Mouse (Mus musculus): Measurements from ENCODE around the gene Elmsan1. TPM values are rescaled to one million over a fixed set of nuclear protein-coding genes. Genes with fewer than 3 reads are reported as not detected.

The Elmsan1 gene
- polyA plus RNA-seq, 1 experiment from 2014 or later: 10.8 TPM

DNA sequence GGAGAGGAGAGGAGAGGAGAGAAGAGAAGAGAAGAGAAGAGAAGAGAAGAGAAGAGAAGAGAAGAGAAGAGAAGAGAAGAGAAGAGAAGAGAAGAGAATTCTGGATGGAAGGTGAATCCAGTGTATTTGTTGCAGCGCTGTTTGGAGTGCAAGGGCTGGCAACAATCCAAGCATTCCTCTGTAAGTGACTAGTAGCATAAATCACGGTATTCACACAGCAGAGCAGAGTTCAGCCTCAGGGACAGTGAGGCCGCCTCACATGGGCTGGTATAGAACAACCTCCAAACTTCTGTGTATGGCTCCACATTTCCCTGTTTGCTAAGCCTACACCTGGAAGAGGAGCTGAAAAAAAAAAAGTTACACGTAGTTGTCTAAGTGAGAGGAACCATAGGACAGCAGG, 6.4 kb downstream of the Elmsan1 start:
- H3K4me1 ChIP-seq: peaks cover 87% of the 10 kb centered on the region
- ATAC-seq (replicated peaks; ENCODE audit: low FRiP score): no peak
- no peaks in the 10 kb centered on the region for H3K27me3 ChIP-seq
- H3K9ac ChIP-seq: no peak overlapping the region
- H3K4me3 ChIP-seq (replicated peaks): no peak overlapping the region
- no peaks in the 10 kb centered on the region for H3K36me3 ChIP-seq
- WGBS: 20% methylated on average over 4 of the region's 4 CpGs
- H3K27ac ChIP-seq: peak overlapping the region; percentile 64; the same call in 1 of the 2 replicates
- no peak overlapping the region for H3K4me2 ChIP-seq
- no peaks in the 10 kb centered on the region for H3K9me3 ChIP-seq (replicated peaks)

DNA sequence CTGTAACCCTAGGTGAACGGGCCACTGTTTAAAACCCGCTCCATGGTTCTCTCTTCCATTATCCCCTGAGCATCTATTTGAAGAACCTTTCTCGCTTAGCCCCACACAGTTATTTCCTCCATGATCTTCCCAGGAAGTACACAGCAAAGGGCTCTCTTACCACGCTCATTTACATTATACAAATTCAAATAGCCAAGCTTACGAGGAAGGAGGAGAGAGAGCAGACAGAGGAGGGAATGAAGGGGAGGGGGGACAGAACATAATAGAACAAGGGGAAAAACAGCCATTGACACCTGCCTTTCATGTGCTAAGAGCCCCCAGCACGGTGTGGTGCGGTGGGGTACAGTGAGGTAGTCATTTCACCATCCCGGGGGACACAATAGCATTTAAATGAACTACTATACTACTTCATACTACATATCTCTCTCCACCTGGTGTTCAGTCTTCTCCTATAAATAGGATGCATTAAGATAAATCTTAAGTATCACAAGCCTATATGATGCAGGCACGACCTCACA, 7.6 kb downstream of the Elmsan1 start:
- Histone ChIP-seq H3K9me3 (replicated peaks) (no peaks in the 10 kb centered on the region), H3K9ac (no peak overlapping the region), H3K36me3 (no peaks in the 10 kb centered on the region), H3K27me3 (no peaks in the 10 kb centered on the region), H3K4me2 (no peak overlapping the region), H3K27ac (no peak overlapping the region), H3K4me3 (replicated peaks) (no peak overlapping the region), H3K4me1 (peaks cover 87% of the 10 kb centered on the region)
- 65% methylated on average over 9 of the region's 9 CpGs for WGBS
- no peak for ATAC-seq (replicated peaks; ENCODE audit: low FRiP score)

DNA sequence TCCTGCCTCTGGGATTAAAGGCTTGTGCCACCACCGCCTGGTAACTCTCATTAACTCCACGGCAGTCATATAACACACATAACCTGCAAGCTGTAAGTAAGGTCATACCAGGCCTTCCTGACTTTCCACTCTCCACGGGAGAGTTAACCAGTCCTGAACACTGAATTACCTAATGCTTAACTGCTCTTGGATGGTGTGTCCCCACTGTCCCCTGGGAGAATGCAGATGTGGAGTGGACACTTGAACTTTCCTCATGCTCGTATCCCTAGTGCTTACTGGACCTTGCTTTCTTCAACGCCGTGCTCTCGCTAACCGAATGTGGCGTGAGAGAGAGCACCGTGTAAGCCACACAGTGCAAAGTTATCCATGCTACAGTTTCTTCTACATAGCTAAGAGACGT, 8.4 kb downstream of the Elmsan1 start:
- H3K36me3 ChIP-seq: no peaks in the 10 kb centered on the region
- H3K27me3 ChIP-seq: no peaks in the 10 kb centered on the region
- 76% methylated on average over 11 of the region's 11 CpGs for WGBS
- H3K4me3 ChIP-seq (replicated peaks): no peak overlapping the region
- no peaks in the 10 kb centered on the region for H3K9me3 ChIP-seq (replicated peaks)
- ATAC-seq (replicated peaks; ENCODE audit: low FRiP score): no peak
- H3K9ac ChIP-seq: no peak overlapping the region
- no peak overlapping the region for H3K4me2 ChIP-seq
- peaks cover 82% of the 10 kb centered on the region for H3K4me1 ChIP-seq
- H3K27ac ChIP-seq: 0 out of 2 replicates have a peak overlapping the region, but pooled peaks have one; percentile 22

DNA sequence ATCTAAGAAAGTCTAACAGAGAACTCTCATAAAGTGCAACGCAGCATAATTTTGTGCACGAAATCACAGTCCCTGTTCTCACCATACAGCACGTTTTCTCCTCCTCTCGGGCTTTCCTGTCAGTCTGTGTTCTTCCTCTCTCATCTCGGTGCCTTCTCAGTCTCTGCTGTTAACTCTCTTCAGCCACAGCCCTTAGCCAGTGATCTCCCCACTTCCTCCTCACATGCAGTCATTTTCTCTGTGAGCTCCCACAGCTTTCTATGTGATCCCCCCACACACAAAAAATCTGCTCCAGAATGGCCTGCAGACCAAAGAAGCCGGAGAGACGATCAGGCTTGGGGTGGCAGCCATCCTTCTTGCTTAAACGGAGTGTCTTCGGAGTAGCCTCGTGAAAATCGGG, 9.6 kb downstream of the Elmsan1 start:
- no peaks in the 10 kb centered on the region for H3K9me3 ChIP-seq (replicated peaks)
- no peak for ATAC-seq (replicated peaks; ENCODE audit: low FRiP score)
- H3K9ac ChIP-seq: no peak overlapping the region
- H3K36me3 ChIP-seq: no peaks in the 10 kb centered on the region
- no peaks in the 10 kb centered on the region for H3K27me3 ChIP-seq
- peaks cover 80% of the 10 kb centered on the region for H3K4me1 ChIP-seq
- 80% methylated on average over 11 of the region's 11 CpGs for WGBS
- H3K4me2 ChIP-seq: no peak overlapping the region
- no peak overlapping the region for H3K4me3 ChIP-seq (replicated peaks)
- H3K27ac ChIP-seq: no peak overlapping the region

DNA sequence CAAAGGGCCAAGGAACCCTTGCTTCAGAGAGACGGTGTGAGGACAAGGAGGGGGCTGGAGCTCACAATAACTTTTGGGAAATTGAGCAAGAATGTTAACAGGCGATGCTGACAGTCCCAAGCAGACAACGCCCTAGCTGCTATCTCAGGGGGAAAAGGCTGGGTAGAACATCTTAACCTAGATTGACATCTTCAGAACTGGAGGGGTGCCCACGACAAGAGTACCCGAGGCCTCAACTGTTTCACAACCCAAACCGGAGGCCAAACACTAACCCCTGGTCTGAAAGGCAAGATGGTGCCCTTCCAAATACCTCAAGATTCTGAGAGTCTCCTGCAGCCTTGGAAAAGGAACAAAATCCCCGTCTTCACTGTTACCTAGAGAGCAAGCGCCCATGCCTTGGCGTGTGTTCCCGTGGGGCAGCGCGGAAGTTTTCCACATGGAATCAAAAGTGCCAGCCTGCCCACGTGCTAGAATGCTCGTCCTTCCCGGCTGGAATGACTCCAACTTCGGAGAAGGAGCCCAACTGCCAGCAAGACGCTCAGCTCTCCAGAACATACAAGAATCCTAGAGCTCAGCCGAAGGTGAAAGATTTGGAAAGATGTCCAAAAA, 11.4 kb downstream of the Elmsan1 start:
- H3K4me2 ChIP-seq: no peak overlapping the region
- WGBS: 87% methylated on average over 18 of the region's 18 CpGs

DNA sequence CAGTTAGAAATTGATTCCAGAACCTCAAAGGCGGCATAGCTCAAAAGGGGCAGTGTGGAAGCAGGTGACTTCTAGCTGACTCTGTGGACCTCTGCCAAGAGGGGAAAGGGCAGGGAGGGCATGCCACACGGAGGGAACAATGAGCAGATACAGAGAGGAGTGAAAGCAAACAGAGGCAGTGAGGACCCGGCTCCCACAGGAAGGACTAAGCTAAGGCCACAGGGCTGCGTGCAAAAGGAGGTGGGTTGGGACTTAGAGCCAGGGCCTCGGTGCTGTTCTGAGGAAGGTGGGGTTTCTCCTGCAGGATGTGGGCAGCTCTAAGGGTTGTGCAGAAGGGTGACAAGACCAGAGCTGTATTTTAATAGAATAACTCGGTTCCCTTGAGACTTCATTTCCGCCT, 12.2 kb downstream of the Elmsan1 start:
- H3K4me1 ChIP-seq: peaks cover 74% of the 10 kb centered on the region
- H3K27ac ChIP-seq: no peak overlapping the region
- no peak for ATAC-seq (replicated peaks; ENCODE audit: low FRiP score)
- no peak overlapping the region for H3K4me2 ChIP-seq
- H3K9ac ChIP-seq: no peak overlapping the region
- WGBS: 45% methylated on average over 7 of the region's 7 CpGs
- H3K9me3 ChIP-seq (replicated peaks): no peaks in the 10 kb centered on the region
- H3K27me3 ChIP-seq: no peaks in the 10 kb centered on the region
- no peak overlapping the region for H3K4me3 ChIP-seq (replicated peaks)
- no peaks in the 10 kb centered on the region for H3K36me3 ChIP-seq

More for the DNA sequence above, 11.4 kb downstream of the Elmsan1 start:
- H3K9me3 ChIP-seq (replicated peaks): no peaks in the 10 kb centered on the region
- peaks cover 79% of the 10 kb centered on the region for H3K4me1 ChIP-seq
- no peak overlapping the region for H3K9ac ChIP-seq
- no peaks in the 10 kb centered on the region for H3K36me3 ChIP-seq
- H3K27ac ChIP-seq: no peak overlapping the region
- H3K4me3 ChIP-seq (replicated peaks): no peak overlapping the region
- H3K27me3 ChIP-seq: no peaks in the 10 kb centered on the region
- ATAC-seq (replicated peaks; ENCODE audit: low FRiP score): no peak

DNA sequence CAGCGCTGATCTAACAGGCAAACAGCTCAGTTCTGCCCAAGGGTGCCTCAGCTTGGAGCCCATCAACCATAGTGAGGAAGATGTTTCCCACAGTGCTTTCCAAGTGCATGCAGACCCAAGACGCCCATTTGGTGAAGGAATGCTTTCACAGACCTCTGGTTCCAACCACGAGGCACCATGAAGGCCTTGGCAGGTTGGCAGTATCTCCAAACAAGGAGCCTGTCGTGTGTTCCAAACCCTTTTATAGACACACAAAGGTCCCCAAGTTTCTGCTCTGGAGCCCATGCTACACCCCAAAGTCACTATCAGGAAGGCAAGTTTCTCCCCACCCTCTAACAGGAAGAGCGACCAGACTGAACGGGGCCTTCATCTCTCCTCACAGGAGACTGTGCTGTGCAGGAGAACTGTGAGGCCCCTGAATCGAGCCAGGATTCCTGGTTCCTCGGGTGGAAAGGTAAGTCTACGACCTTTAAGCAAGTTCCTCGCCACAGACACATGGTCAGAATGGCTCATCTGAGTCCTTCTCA, 13.0 kb downstream of the Elmsan1 start:
- Histone ChIP-seq H3K27ac (no peak overlapping the region), H3K9ac (no peak overlapping the region), H3K4me3 (replicated peaks) (no peak overlapping the region), H3K9me3 (replicated peaks) (no peaks in the 10 kb centered on the region), H3K27me3 (no peaks in the 10 kb centered on the region), H3K36me3 (no peaks in the 10 kb centered on the region), H3K4me1 (peaks cover 69% of the 10 kb centered on the region), H3K4me2 (no peak overlapping the region)
- no peak for ATAC-seq (replicated peaks; ENCODE audit: low FRiP score)
- 82% methylated on average over 10 of the region's 10 CpGs for WGBS

DNA sequence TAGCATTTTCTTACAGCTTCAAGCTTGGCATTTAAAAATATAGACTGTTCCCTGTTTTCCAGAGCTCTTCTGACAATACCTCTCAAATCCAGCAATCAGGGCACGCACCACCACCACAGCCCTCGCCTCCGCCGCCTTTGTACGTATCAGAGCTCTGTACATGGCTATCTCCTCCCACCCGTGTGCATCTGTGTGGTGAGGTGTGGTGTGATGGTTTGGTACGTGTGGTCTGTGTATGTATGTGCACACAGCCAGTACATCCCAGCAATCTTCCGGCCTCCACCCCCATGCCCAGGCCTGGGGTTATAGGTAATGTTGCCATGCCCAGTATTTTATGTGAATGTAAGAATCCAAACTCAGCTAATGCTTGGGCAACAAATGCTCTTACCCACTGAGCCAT, 14.0 kb downstream of the Elmsan1 start:
- H3K4me3 ChIP-seq (replicated peaks): no peak overlapping the region
- peaks cover 58% of the 10 kb centered on the region for H3K4me1 ChIP-seq
- no peak overlapping the region for H3K9ac ChIP-seq
- H3K4me2 ChIP-seq: no peak overlapping the region
- H3K36me3 ChIP-seq: no peaks in the 10 kb centered on the region
- H3K27me3 ChIP-seq: no peaks in the 10 kb centered on the region
- peak; percentile 81 for ATAC-seq (replicated peaks; ENCODE audit: low FRiP score)
- no peaks in the 10 kb centered on the region for H3K9me3 ChIP-seq (replicated peaks)
- H3K27ac ChIP-seq: 0 out of 2 replicates have a peak overlapping the region, but pooled peaks have one; percentile 71
- WGBS: 88% methylated on average over 8 of the region's 8 CpGs

DNA sequence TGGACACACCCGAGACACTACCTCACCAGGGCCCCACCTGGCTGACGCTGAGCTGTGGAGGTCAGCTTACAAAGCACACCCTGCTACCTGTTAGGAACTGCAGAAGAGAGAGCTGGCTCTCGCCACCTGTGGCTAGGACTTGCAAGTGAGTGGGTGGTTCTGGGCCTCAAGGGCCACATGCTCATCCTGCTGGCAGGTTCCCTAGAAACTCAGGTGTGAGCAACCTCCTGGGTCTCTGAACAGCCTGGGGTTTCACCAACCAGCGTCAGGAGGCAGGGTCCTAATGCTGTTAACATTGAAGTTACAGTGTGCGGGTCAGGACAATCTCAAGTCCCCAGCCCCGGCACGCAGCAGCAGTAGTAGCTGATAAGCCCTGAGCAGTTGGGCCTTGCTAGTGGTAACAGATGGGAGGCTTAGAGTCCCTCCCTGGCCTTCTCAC, 14.9 kb downstream of the Elmsan1 start:
- no peaks in the 10 kb centered on the region for H3K36me3 ChIP-seq
- ATAC-seq (replicated peaks; ENCODE audit: low FRiP score): peak; percentile 76; the same call in 1 of the 2 replicates
- H3K4me1 ChIP-seq: peaks cover 52% of the 10 kb centered on the region
- H3K27me3 ChIP-seq: no peaks in the 10 kb centered on the region
- 65% methylated on average over 7 of the region's 7 CpGs for WGBS
- no peaks in the 10 kb centered on the region for H3K9me3 ChIP-seq (replicated peaks)
- peak overlapping the region; percentile 71 for H3K27ac ChIP-seq
- H3K4me3 ChIP-seq (replicated peaks): no peak overlapping the region
- no peak overlapping the region for H3K4me2 ChIP-seq
- H3K9ac ChIP-seq: no peak overlapping the region

DNA sequence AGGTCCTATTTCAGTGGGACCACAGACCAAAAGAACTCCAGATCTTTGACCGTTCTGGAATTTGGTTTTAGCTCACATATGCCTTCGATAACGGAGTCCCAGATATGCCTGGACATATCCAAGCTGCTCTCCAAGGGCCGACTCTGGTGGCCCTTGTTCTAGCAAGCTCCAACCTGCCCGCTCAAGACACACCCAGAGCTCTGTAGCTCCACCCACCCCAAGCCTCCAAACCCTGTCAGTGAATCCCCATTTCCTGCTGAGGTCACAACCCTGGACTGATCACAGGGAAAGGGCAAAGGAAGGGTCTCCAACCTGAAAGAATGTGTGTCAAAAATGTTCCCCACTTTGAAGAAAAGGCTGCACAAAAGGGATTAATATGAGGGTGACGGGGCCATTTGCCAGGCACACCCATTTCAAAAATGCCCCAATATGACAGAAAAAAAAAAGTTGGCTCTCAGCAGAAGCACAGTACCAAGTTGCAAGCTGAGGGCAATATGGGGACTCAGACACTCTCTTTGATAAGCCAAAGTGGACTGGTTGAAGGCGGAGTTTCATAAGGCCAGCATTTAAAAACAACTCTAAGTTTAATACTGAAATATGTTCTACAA, 15.4 kb downstream of the Elmsan1 start:
- no peak overlapping the region for H3K9ac ChIP-seq
- ATAC-seq (replicated peaks; ENCODE audit: low FRiP score): no peak
- no peak overlapping the region for H3K4me2 ChIP-seq
- no peaks in the 10 kb centered on the region for H3K36me3 ChIP-seq
- peaks cover 52% of the 10 kb centered on the region for H3K4me1 ChIP-seq
- WGBS: 72% methylated on average over 7 of the region's 7 CpGs
- no peaks in the 10 kb centered on the region for H3K27me3 ChIP-seq
- H3K27ac ChIP-seq: peak overlapping the region; percentile 71
- H3K4me3 ChIP-seq (replicated peaks): no peak overlapping the region
- no peaks in the 10 kb centered on the region for H3K9me3 ChIP-seq (replicated peaks)

DNA sequence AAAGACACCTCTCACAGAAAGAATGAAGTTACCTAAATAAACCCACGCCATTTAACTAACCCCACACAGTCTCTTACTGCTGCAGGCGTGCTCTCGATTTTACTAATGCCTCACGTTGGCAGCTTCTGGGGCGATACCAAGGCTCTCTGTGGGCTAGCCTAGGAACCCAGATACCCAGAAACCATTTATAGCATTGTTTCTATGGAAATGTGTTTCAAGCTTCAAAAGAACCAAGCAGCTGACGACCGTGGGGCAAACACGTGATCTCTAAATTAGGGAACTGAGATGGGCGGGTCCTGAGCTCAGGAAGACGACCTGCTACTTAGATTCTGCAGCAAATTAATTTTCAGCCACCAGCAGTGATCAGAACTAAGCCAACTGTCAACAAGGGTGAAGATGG, 16.1 kb downstream of the Elmsan1 start:
- H3K4me2 ChIP-seq: no peak overlapping the region
- H3K9me3 ChIP-seq (replicated peaks): no peaks in the 10 kb centered on the region
- no peak overlapping the region for H3K9ac ChIP-seq
- H3K4me3 ChIP-seq (replicated peaks): no peak overlapping the region
- H3K4me1 ChIP-seq: peaks cover 52% of the 10 kb centered on the region
- ATAC-seq (replicated peaks; ENCODE audit: low FRiP score): no peak
- H3K27me3 ChIP-seq: no peaks in the 10 kb centered on the region
- WGBS: 80% methylated on average over 10 of the region's 10 CpGs
- no peaks in the 10 kb centered on the region for H3K36me3 ChIP-seq
- no peak overlapping the region for H3K27ac ChIP-seq

DNA sequence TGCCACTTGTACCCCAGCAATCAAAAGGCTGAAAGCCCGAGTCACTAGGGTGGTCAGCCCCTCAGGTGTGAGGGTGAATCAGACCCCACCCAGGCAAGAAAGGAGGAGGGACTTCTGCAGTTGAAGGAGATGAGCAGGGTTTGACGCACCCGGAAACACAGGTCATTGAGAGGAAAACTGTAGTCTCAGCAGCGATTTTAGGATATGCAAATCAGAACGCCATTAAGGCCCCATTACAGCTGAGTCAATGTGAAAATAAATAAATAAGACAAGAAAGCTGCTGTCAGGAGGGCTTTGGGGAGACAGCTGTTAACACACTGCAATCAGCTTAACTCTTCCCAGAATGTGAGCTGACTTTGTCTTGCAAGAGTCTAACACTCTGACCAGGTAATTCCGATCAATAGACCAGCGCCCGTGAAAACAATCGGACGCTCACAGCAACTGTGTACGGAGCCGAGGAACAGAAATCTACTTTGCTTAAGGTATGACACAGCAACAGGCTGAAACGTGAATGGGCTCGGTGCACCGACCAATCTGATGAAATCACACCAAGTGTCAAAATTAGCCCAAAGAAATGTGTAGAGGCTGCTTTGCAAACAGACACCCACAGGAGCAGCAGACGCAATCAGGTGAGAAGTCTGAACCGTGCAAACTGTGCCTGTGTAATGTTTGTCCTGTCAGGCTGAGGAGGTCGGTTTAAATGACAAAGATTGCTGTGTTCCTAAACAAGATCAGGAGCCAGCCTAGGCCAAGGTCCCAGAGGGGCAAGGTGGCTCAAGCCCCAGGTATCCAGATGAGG, 16.8 kb downstream of the Elmsan1 start:
- Histone ChIP-seq H3K36me3 (no peaks in the 10 kb centered on the region), H3K27me3 (no peaks in the 10 kb centered on the region), H3K9me3 (replicated peaks) (no peaks in the 10 kb centered on the region), H3K9ac (no peak overlapping the region), H3K4me2 (no peak overlapping the region), H3K27ac (0 out of 2 replicates have a peak overlapping the region, but pooled peaks have one; percentile 6), H3K4me3 (replicated peaks) (no peak overlapping the region), H3K4me1 (peaks cover 50% of the 10 kb centered on the region)
- ATAC-seq (replicated peaks; ENCODE audit: low FRiP score): no peak
- WGBS: 83% methylated on average over 18 of the region's 18 CpGs
